Comparison of ENCODE assay signal across 8 mouse cellular contexts in genomic region chr1:75521321-75522031, GRCm38 (mm10). TPM values are rescaled to one million over a fixed set of nuclear protein-coding genes. Genes with fewer than 3 reads are reported as not detected.
A peak's percentile ranks its signal among the peaks of the same experiment; 100 is the strongest.
DNase-seq lines count a peak whose midpoint lies in the region; ATAC-seq and TF ChIP-seq lines count a peak whose summit lies in the region.

Gene Stk11ip, plus strand, starts transcription at chr1:75521529.

- TF ChIP-seq POLR2A in kidney, adult 2 months (IDR thresholded peaks at IDR 0.05; ENCODE audit: low read depth, low read length) = peak; percentile 50
- TF ChIP-seq POLR2A in spleen, adult 2 months (IDR thresholded peaks at IDR 0.05; ENCODE audit: low read depth, low read length) = peak; percentile 75

- peak within 1 kb of the TSS; percentile 63 for H3K4me3 ChIP-seq in embryonic facial prominence, embryonic 13.5 days
- peak within 1 kb of the TSS; percentile 70 for H3K4me3 ChIP-seq in kidney, adult 2 months (ENCODE audit: insufficient read depth, low read depth, low read length)
- H3K4me3 ChIP-seq in limb, embryonic 12.5 days (replicated peaks) = peak within 1 kb of the TSS; percentile 62
- peak within 1 kb of the TSS; percentile 83 for H3K4me3 ChIP-seq in midbrain, embryonic 15.5 days
- H3K4me3 ChIP-seq in spleen, adult 2 months (ENCODE audit: extremely low read depth, insufficient read depth, insufficient read length) = peak within 1 kb of the TSS; percentile 72

- peaks cover 34% of the 10 kb centered on the region for H3K4me1 ChIP-seq in embryonic facial prominence, embryonic 13.5 days
- no peaks in the 10 kb centered on the region; the same call in 1 of the 2 replicates for H3K4me1 ChIP-seq in kidney, adult 2 months (ENCODE audit: control insufficient read depth, insufficient read depth, low read length)
- peaks cover 15% of the 10 kb centered on the region; the same call in 1 of the 2 replicates for H3K4me1 ChIP-seq in limb, embryonic 12.5 days (replicated peaks)
- H3K4me1 ChIP-seq in midbrain, embryonic 15.5 days = peaks cover 13% of the 10 kb centered on the region
- H3K4me1 ChIP-seq in spleen, adult 2 months (ENCODE audit: control insufficient read depth, insufficient read depth, insufficient read length) = peaks cover 3% of the 10 kb centered on the region; the same call in 1 of the 2 replicates

- no peaks in the 10 kb centered on the region for H3K27me3 ChIP-seq in embryonic facial prominence, embryonic 13.5 days
- no peaks in the 10 kb centered on the region for H3K27me3 ChIP-seq in kidney, adult 2 months (replicated peaks; ENCODE audit: control insufficient read depth, insufficient read depth, low read length)
- H3K27me3 ChIP-seq in limb, embryonic 12.5 days = no peaks in the 10 kb centered on the region
- no peaks in the 10 kb centered on the region for H3K27me3 ChIP-seq in midbrain, embryonic 15.5 days (replicated peaks)
- H3K27me3 ChIP-seq in spleen, adult 2 months (ENCODE audit: control insufficient read depth, insufficient read depth, low read length) = no peaks in the 10 kb centered on the region

- H3K9me3 ChIP-seq in embryonic facial prominence, embryonic 13.5 days = no peaks in the 10 kb centered on the region
- no peaks in the 10 kb centered on the region for H3K9me3 ChIP-seq in limb, embryonic 12.5 days
- H3K9me3 ChIP-seq in midbrain, embryonic 15.5 days = no peaks in the 10 kb centered on the region

- peaks cover 16% of the 10 kb centered on the region for H3K36me3 ChIP-seq in embryonic facial prominence, embryonic 13.5 days
- no peaks in the 10 kb centered on the region for H3K36me3 ChIP-seq in kidney, adult 2 months (ENCODE audit: control insufficient read depth, insufficient read depth, low read length)
- peaks cover 16% of the 10 kb centered on the region for H3K36me3 ChIP-seq in limb, embryonic 12.5 days
- 0 out of 2 replicates have a peak, but pooled peaks cover 4% of the 10 kb centered on the region for H3K36me3 ChIP-seq in midbrain, embryonic 15.5 days (replicated peaks)
- H3K36me3 ChIP-seq in spleen, adult 2 months (ENCODE audit: control insufficient read depth, insufficient read depth, low read length) = peaks cover 3% of the 10 kb centered on the region; the same call in 1 of the 2 replicates

- H3K27ac ChIP-seq in embryonic facial prominence, embryonic 13.5 days = peak within 1 kb of the TSS; percentile 97
- peak within 1 kb of the TSS; percentile 85 for H3K27ac ChIP-seq in kidney, adult 2 months (ENCODE audit: insufficient read depth, low read depth, low read length)
- H3K27ac ChIP-seq in limb, embryonic 12.5 days = peak within 1 kb of the TSS; percentile 96
- peak within 1 kb of the TSS; percentile 89 for H3K27ac ChIP-seq in midbrain, embryonic 15.5 days
- H3K27ac ChIP-seq in spleen, adult 2 months (ENCODE audit: insufficient read depth, low read length) = peak within 1 kb of the TSS; percentile 92

- peak; percentile 94 for ATAC-seq in embryonic facial prominence, embryonic 13.5 days (ENCODE audit: insufficient number of reproducible peaks, insufficient read depth, low FRiP score, low TSS enrichment, low read depth)
- peak; percentile 96 for ATAC-seq in limb, embryonic 12.5 days (ENCODE audit: insufficient number of reproducible peaks, insufficient read depth, low FRiP score, low TSS enrichment, low read depth)
- peak; percentile 97 for ATAC-seq in midbrain, embryonic 15.5 days (replicated peaks)

- TF ChIP-seq CTCF in kidney, adult 2 months (conservative IDR thresholded peaks at IDR 0.05; ENCODE audit: insufficient read depth, insufficient read length, low read depth, low read length) = no peak
- TF ChIP-seq CTCF in spleen, adult 2 months (IDR thresholded peaks at IDR 0.05; ENCODE audit: extremely low read depth, insufficient read depth, insufficient read length, insufficient replicate concordance) = no peak

- H3K4me2 ChIP-seq in embryonic facial prominence, embryonic 13.5 days = peak within 1 kb of the TSS; percentile 74
- H3K4me2 ChIP-seq in limb, embryonic 12.5 days = peak within 1 kb of the TSS; percentile 72
- peak within 1 kb of the TSS; percentile 77 for H3K4me2 ChIP-seq in midbrain, embryonic 15.5 days

- H3K9ac ChIP-seq in embryonic facial prominence, embryonic 13.5 days = peak within 1 kb of the TSS; percentile 61
- peak within 1 kb of the TSS; percentile 52 for H3K9ac ChIP-seq in limb, embryonic 12.5 days (replicated peaks)
- H3K9ac ChIP-seq in midbrain, embryonic 15.5 days = peak within 1 kb of the TSS; percentile 51

- under 1% methylated on average over 46 of the region's 46 CpGs for WGBS in embryonic facial prominence, embryonic 13.5 days
- WGBS in kidney, adult 2 months = under 1% methylated on average over 46 of the region's 46 CpGs
- WGBS in limb, embryonic 12.5 days = under 1% methylated on average over 46 of the region's 46 CpGs
- WGBS in midbrain, embryonic 15.5 days = under 1% methylated on average over 46 of the region's 46 CpGs
- WGBS in spleen, adult 2 months = under 1% methylated on average over 46 of the region's 46 CpGs

- DNase-seq in 3134 (ENCODE audit: extremely low read depth, insufficient read length, low spot score) = peak; percentile 90
- DNase-seq in adrenal gland, postnatal 36 days = peak; percentile 94 to 96
- peak; percentile 95 to 97 for DNase-seq in heart, adult 18-20 months
- peak; percentile 95 for DNase-seq in kidney, adult 2 months
- peak; percentile 89 for DNase-seq in spleen, adult 2 months (ENCODE audit: low read depth in 1 of 2, low spot score in 2 of 2)

RNA-seq across cellular contexts. Expression of gene Stk11ip, which starts in this region (rescaled TPM):
- total RNA-seq in adrenal gland, postnatal 36 days (2021) = 10 to 100 TPM; 16.6 to 20.6 TPM
- 22.0 and 22.5 TPM in 2 replicates for polyA plus RNA-seq in embryonic facial prominence, embryonic 13.5 days (2015; fragmentation: Nextera tagmentation; extraction: Ambion mirVana)
- total RNA-seq in heart, adult 18-20 months (2021) = 10 to 100 TPM in 1 of 2 experiments, 1 to 10 TPM in 1; 6.6 to 10.9 TPM
- 15.5 and 21.0 TPM in 2 replicates for polyA plus RNA-seq in kidney, adult 2 months (2012; rRNA removed)
- 29.3 and 30.3 TPM in 2 replicates for polyA plus RNA-seq in limb, embryonic 12.5 days (2016; fragmentation: Nextera tagmentation; extraction: Ambion mirVana)
- 25.7 and 27.7 TPM in 2 replicates for polyA plus RNA-seq in midbrain, embryonic 15.5 days (2015; fragmentation: Nextera tagmentation; extraction: Ambion mirVana)
- polyA plus RNA-seq in spleen, adult 2 months (2012; rRNA removed) = 73.8 and 77.3 TPM in 2 replicates

Comparison
In these comparisons a context has a peak if more than half of its experiments do, and no peak if none do; other contexts are left out.
1. Peak in every context shown above with its lines: DNase-seq, ATAC-seq, H3K4me3 ChIP-seq and H3K27ac ChIP-seq.